Mouse (Mus musculus): ENCODE results near the gene Shd. TPM values are rescaled to one million over a fixed set of nuclear protein-coding genes. Genes with fewer than 3 reads are reported as not detected.

Gene Shd
- total RNA-seq, 2 experiments from 2014 or later: 0.87 to 1.2 TPM

Other genes with a start within 250 kb of the Shd start
- gene Adgre4, start 220.5 kb upstream of the Shd start, total RNA-seq (2021): under 1 TPM; 0.14 to 0.29 TPM
- gene Zfp119a, start 91.5 kb upstream of the Shd start, total RNA-seq (2021): 1 to 10 TPM; 4.2 to 5.1 TPM
- gene Zfp959, start 78.4 kb upstream of the Shd start, total RNA-seq (2021): 1 to 10 TPM; 3.6 to 4.5 TPM
- 1 to 10 TPM; 3.5 to 4.0 TPM for gene Zfp119b, start 21.0 kb upstream of the Shd start, total RNA-seq (2021)
- 1 to 10 TPM in 1 of 2 experiments, under 1 TPM in 1; 0.75 to 1.6 TPM for gene Ebi3, start 17.8 kb upstream of the Shd start, total RNA-seq (2021)
- 10 to 100 TPM; 11.1 to 11.6 TPM for gene Yju2, start 11.4 kb upstream of the Shd start, total RNA-seq (2021)
- 1 to 10 TPM in 1 of 2 experiments, under 1 TPM in 1; 0.49 to 1.0 TPM for gene Fsd1, start 16.0 kb downstream of the Shd start, total RNA-seq (2021)
- gene Stap2, start 35.1 kb downstream of the Shd start, total RNA-seq (2021): 1 to 10 TPM; 4.7 to 8.1 TPM
- gene Mpnd, start 35.2 kb downstream of the Shd start, total RNA-seq (2021): 10 to 100 TPM; 31.6 to 36.9 TPM
- 10 to 100 TPM; 25.7 to 35.0 TPM for gene Sh3gl1, start 66.2 kb downstream of the Shd start, total RNA-seq (2021)
- 1 to 10 TPM; 3.6 to 8.7 TPM for gene Chaf1a, start 70.0 kb downstream of the Shd start, total RNA-seq (2021)
- 10 to 100 TPM; 37.8 to 39.0 TPM for gene Ubxn6, start 104.6 kb downstream of the Shd start, total RNA-seq (2021)
- 10 to 100 TPM; 37.7 to 45.7 TPM for gene Hdgfl2, start 109.2 kb downstream of the Shd start, total RNA-seq (2021)
- 100 to 1,000 TPM in 1 of 2 experiments, 10 to 100 TPM in 1; 75.2 to 106 TPM for gene Plin4, start 139.3 kb downstream of the Shd start, total RNA-seq (2021)
- 10 to 100 TPM; 19.2 to 19.9 TPM for gene Plin5, start 147.1 kb downstream of the Shd start, total RNA-seq (2021)
- 1 to 10 TPM; 1.4 to 3.1 TPM for gene Lrg1, start 151.5 kb downstream of the Shd start, total RNA-seq (2021)
- 10 to 100 TPM; 14.4 to 14.7 TPM for gene Sema6b, start 169.9 kb downstream of the Shd start, total RNA-seq (2021)
- 1 to 10 TPM; 5.0 to 5.3 TPM for gene Tnfaip8l1, start 192.0 kb downstream of the Shd start, total RNA-seq (2021)
- gene Mydgf, start 213.5 kb downstream of the Shd start, total RNA-seq (2021): 10 to 100 TPM; 28.8 to 36.5 TPM
- gene Dpp9, start 248.4 kb downstream of the Shd start, total RNA-seq (2021): 10 to 100 TPM; 21.7 to 24.3 TPM

All from gastrocnemius, postnatal 10 days (tissue).